Mouse (Mus musculus): ENCODE results near the gene Prkab2. TPM values are rescaled to one million over a fixed set of nuclear protein-coding genes. Genes with fewer than 3 reads are reported as not detected.
A peak's percentile ranks its signal among the peaks of the same experiment; 100 is the strongest.

Gene Prkab2
- 2.5 and 3.3 TPM in 2 replicates for total RNA-seq (2012; rRNA removed)
- polyA plus RNA-seq (2012; ENCODE audit: insufficient read depth in 1 of 2, insufficient read length in 2 of 2, low read depth in 1 of 2, low replicate concordance in 2 of 2, missing spikeins in 1 of 2) = 1 to 10 TPM in 1 of 2 experiments, not detected in 1; 7.0 TPM

DNA sequence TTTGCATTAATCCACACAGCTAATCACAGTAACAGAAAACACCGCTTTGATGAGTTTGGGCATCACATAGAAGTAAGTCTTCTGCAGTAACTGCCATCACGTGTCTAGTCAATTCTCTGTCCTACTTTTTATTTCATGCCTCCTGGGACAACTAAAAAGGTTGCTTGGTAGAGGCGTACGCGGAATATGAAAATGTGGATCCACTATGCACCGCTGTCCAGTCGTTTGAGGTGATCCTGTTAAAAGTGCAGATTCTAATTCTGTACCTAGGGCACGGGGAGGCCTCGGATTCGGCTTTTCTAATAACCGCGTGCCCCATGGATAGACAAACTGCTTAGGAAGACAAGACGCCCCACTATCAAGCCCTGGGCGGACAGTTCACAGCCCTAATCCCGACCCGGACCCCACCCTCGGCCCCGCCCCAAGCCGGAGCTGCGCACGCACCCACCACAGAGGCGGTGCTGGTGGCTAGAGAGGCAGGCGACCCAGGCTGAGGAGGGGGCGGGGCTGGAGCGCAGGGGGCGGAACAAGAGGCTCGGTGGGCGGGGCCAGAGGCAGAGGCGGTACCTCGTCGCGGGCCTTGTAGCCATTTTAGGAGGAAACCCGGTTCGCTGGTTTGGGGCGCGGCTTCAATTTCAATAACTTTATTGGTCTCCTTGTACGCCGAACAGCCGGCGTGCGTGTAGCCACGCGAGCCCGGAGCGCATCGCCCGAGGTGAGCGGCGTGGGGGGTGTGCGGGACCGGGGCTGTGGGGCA lies at the start of gene Prkab2:
Prkab2 (plus strand) TSS at position 539 of the 757 bp plus-strand sequence.
- Histone ChIP-seq H3K9ac (ENCODE audit: control insufficient read depth, low read depth, low read length, poor library complexity, severe bottlenecking) (peak within 1 kb of the TSS; percentile 76), H3K4me1 (ENCODE audit: control insufficient read depth in 1 of 2, insufficient read depth in 2 of 2, low read length in 2 of 2) (peaks cover 8 to 26% of the 10 kb centered on the region in 2 experiments), H3K36me3 (ENCODE audit: control insufficient read depth in 1 of 2, insufficient read depth in 2 of 2, low read length in 2 of 2) (peaks cover 0 to 25% of the 10 kb centered on the region in 2 experiments; a peak in 2 of 4 replicates), H3K27ac (ENCODE audit: control insufficient read depth, low read depth, low read length) (peak within 1 kb of the TSS; percentile 34), H3K27me3 (ENCODE audit: control insufficient read depth in 1 of 2, insufficient read depth in 2 of 2, low read length in 2 of 2) (no peaks in the 10 kb centered on the region), H3K4me3 (ENCODE audit: control insufficient read depth in 1 of 2, insufficient read depth in 1 of 2, low read depth in 2 of 2, low read length in 2 of 2) (peak within 1 kb of the TSS; percentile 83 to 94), H3K9me3 (replicated peaks; ENCODE audit: insufficient read depth, low read length) (no peaks in the 10 kb centered on the region), H3K79me2 (ENCODE audit: control insufficient read depth, insufficient read depth, low read length, poor library complexity) (peaks cover 3% of the 10 kb centered on the region; the same call in 1 of the 2 replicates)
- DNase-seq (ENCODE audit: low read depth, low spot score) = peak; percentile 100
- TF ChIP-seq MAFK (IDR thresholded peaks at IDR 0.05; ENCODE audit: borderline replicate concordance, low read depth, low read length) = 0 out of 2 replicates have a peak, but pooled peaks have one; percentile 35
- peak; percentile 43; the same call in 1 of the 2 replicates for TF ChIP-seq UBTF (IDR thresholded peaks at IDR 0.05; ENCODE audit: borderline replicate concordance, insufficient read depth, low read depth, low read length)
- TF ChIP-seq ELF1 (IDR thresholded peaks at IDR 0.05; ENCODE audit: low read depth, low read length) = peak; percentile 82
- TF ChIP-seq TBP (IDR thresholded peaks at IDR 0.05; ENCODE audit: low read depth, low read length) = peak; percentile 70
- no peak for TF ChIP-seq MYB (IDR thresholded peaks at IDR 0.05; ENCODE audit: low read depth, low read length)
- peak in 1 of 2 experiments; percentile 55; a peak in 2 of 4 replicates for TF ChIP-seq EP300 (IDR thresholded peaks at IDR 0.05; ENCODE audit: low read depth in 1 of 2, low read length in 2 of 2)
- TF ChIP-seq KAT2A (conservative IDR thresholded peaks at IDR 0.05; ENCODE audit: low read depth, low read length) = no peak; the same call in 1 of the 2 replicates
- no peak; the same call in 1 of the 2 replicates for TF ChIP-seq MEF2A (IDR thresholded peaks at IDR 0.05; ENCODE audit: extremely low read depth, insufficient replicate concordance, low read depth, low read length, poor library complexity, severe bottlenecking)
- TF ChIP-seq ETS1 (IDR thresholded peaks at IDR 0.05; ENCODE audit: low read depth, low read length) = peak; percentile 80
- TF ChIP-seq ZKSCAN1 (IDR thresholded peaks at IDR 0.05; ENCODE audit: low read depth, low read length) = no peak
- no peak; the same call in 1 of the 2 replicates for TF ChIP-seq CHD2 (IDR thresholded peaks at IDR 0.05; ENCODE audit: low read length)
- peak; percentile 97 for TF ChIP-seq MAZ (IDR thresholded peaks at IDR 0.05; ENCODE audit: low read depth, low read length)
- TF ChIP-seq RAD21 (IDR thresholded peaks at IDR 0.05; ENCODE audit: low read depth, low read length) = no peak
- peak; percentile 98 for TF ChIP-seq SIN3A (IDR thresholded peaks at IDR 0.05; ENCODE audit: low read length)
- TF ChIP-seq HCFC1 (IDR thresholded peaks at IDR 0.05; ENCODE audit: low read depth, low read length) = peak; percentile 89
- peak; percentile 98 for TF ChIP-seq MXI1 (IDR thresholded peaks at IDR 0.05; ENCODE audit: low read depth, low read length)
- peak; percentile 63 for TF ChIP-seq BHLHE40 (IDR thresholded peaks at IDR 0.05; ENCODE audit: borderline replicate concordance, low read depth, low read length)
- peak; percentile 96 for TF ChIP-seq ZMIZ1 (IDR thresholded peaks at IDR 0.05; ENCODE audit: low read depth, low read length)
- peak; percentile 93 for TF ChIP-seq NRF1 (IDR thresholded peaks at IDR 0.05; ENCODE audit: insufficient read depth, low read depth, low read length, poor library complexity, severe bottlenecking)
- TF ChIP-seq POLR2AphosphoS5 (IDR thresholded peaks at IDR 0.05; ENCODE audit: borderline replicate concordance, low read depth, low read length) = no peak
- TF ChIP-seq GABPA (IDR thresholded peaks at IDR 0.05; ENCODE audit: low read depth, low read length) = peak; percentile 82; the same call in 1 of the 2 replicates
- peak; percentile 47; the same call in 1 of the 2 replicates for TF ChIP-seq RCOR1 (IDR thresholded peaks at IDR 0.05; ENCODE audit: low read depth, low read length)
- TF ChIP-seq SMC3 (IDR thresholded peaks at IDR 0.05; ENCODE audit: low read depth, low read length) = no peak
- TF ChIP-seq E2F4 (IDR thresholded peaks at IDR 0.05; ENCODE audit: borderline replicate concordance, low read depth, low read length) = peak; percentile 64; the same call in 1 of the 2 replicates
- TF ChIP-seq USF1 (IDR thresholded peaks at IDR 0.05; ENCODE audit: low read depth, low read length) = peak; percentile 51
- no peak for TF ChIP-seq USF2 (IDR thresholded peaks at IDR 0.05; ENCODE audit: borderline replicate concordance in 1 of 2, insufficient read depth in 1 of 2, low read depth in 1 of 2, low read length in 2 of 2)
- peak; percentile 88 for TF ChIP-seq NELFE (IDR thresholded peaks at IDR 0.05; ENCODE audit: low read depth, low read length)
- no peak for TF ChIP-seq TAL1 (IDR thresholded peaks at IDR 0.05; ENCODE audit: low read length)
- peak; percentile 85 for TF ChIP-seq MAX (IDR thresholded peaks at IDR 0.05; ENCODE audit: low read length)
- 0 out of 6 replicates have a peak, but pooled peaks of 1 of the 3 experiments have one; percentile 4 for TF ChIP-seq CTCF (IDR thresholded peaks at IDR 0.05 in 2 of 3, conservative IDR thresholded peaks at IDR 0.05 in 1 of 3; ENCODE audit: control insufficient read depth in 1 of 3, insufficient read depth in 1 of 3, low read depth in 2 of 3, low read length in 3 of 3, poor library complexity in 1 of 3, severe bottlenecking in 1 of 3)
- TF ChIP-seq MYC (IDR thresholded peaks at IDR 0.05; ENCODE audit: low read depth, low read length) = peak; percentile 89
- peak; percentile 90; the same call in 1 of the 2 replicates for TF ChIP-seq POLR2AphosphoS2 (IDR thresholded peaks at IDR 0.05; ENCODE audit: low read length)
- TF ChIP-seq GATA1 (IDR thresholded peaks at IDR 0.05; ENCODE audit: low read depth, low read length) = no peak
- TF ChIP-seq TCF12 (IDR thresholded peaks at IDR 0.05; ENCODE audit: low read depth, low read length) = peak; percentile 80

Data from MEL (cell line).